Mouse (Mus musculus) liver, embryonic 12.5 days (tissue): ENCODE measurements around the gene Slc9a2. TPM values are rescaled to one million over a fixed set of nuclear protein-coding genes. Genes with fewer than 3 reads are reported as not detected.

Experiments
- ATAC-seq: fragments of 200-750 bp; cut with Nextera tagmentation; 2 replicates; pipeline ENCODE4 v1.8.0; 2017; ENCODE audit warnings: moderate number of reproducible peaks, mild to moderate bottlenecking, moderate library complexity
- H3K27ac ChIP-seq: fragments of 300-500 bp; sonication (generic); 2 replicates; pipeline ENCODE4 v1.5.1; 2016; ENCODE audit warnings: mild to moderate bottlenecking
- H3K27me3 ChIP-seq: fragments of 300-500 bp; sonication (generic); replicated peaks from 2 replicates; pipeline ENCODE4 v1.6.1; 2016; ENCODE audit warnings: mild to moderate bottlenecking, moderate library complexity
- H3K36me3 ChIP-seq: fragments of 300-500 bp; sonication (generic); 2 replicates; pipeline ENCODE4 v1.6.1; 2016; ENCODE audit warnings: mild to moderate bottlenecking, moderate library complexity
- H3K4me1 ChIP-seq: fragments of 300-500 bp; sonication (generic); 2 replicates; pipeline ENCODE4 v1.6.1; 2016
- H3K4me2 ChIP-seq: fragments of 300-500 bp; sonication (generic); 2 replicates; pipeline ENCODE4 v1.6.1; 2016; ENCODE audit warnings: mild to moderate bottlenecking, moderate library complexity
- H3K4me3 ChIP-seq: fragments of 300-500 bp; sonication (generic); 2 replicates; pipeline ENCODE4 v1.5.1; 2016; ENCODE audit warnings: mild to moderate bottlenecking, moderate library complexity
- H3K9ac ChIP-seq: fragments of 300-500 bp; sonication (generic); 2 replicates; pipeline ENCODE4 v1.6.1; 2016; ENCODE audit warnings: mild to moderate bottlenecking, moderate library complexity
- H3K9me3 ChIP-seq: fragments of 300-500 bp; sonication (generic); replicated peaks from 2 replicates; pipeline ENCODE4 v1.6.1; 2016; ENCODE audit warnings: mild to moderate bottlenecking, moderate library complexity
- WGBS: fragments of 180-500 bp; shearing (Covaris S2); methylation state at CpG from one replicate; pipeline ENCODE4 v1.1.7; 2016; ENCODE audit not compliant: insufficient replicate concordance; 5-methylcytosine and 5-hydroxymethylcytosine counted together
- polyA plus RNA-seq: library from polyadenylated mRNA; unstranded; fragments of >200 nt; fragmentation: Nextera tagmentation; extraction: Ambion mirVana; gene quantifications from 2 replicates; pipeline ENCODE4 v1.2.1, GENCODE M21; 2016

Gene Slc9a2
- polyA plus RNA-seq, 1 experiment from 2014 or later = not detected

- Histone ChIP-seq H3K27ac (peak overlapping the region; percentile 67; the same call in 1 of the 2 replicates), H3K9ac (peak overlapping the region; percentile 40), H3K4me3 (peak overlapping the region; percentile 44)
Observed at GRCm38 (mm10) chr1:40771196-40771970, 91.0 kb downstream of the Slc9a2 start.

GRCm38 (mm10) chr1:40773234-40773633 lies 92.9 kb downstream of the Slc9a2 start:
- no peak for ATAC-seq
- Histone ChIP-seq H3K27ac (no peak overlapping the region), H3K27me3 (no peaks in the 10 kb centered on the region), H3K4me1 (peaks cover 29% of the 10 kb centered on the region), H3K9me3 (no peaks in the 10 kb centered on the region), H3K9ac (no peak overlapping the region), H3K36me3 (peaks cover 12% of the 10 kb centered on the region; the same call in 1 of the 2 replicates), H3K4me2 (peak overlapping the region; percentile 56; the same call in 1 of the 2 replicates), H3K4me3 (no peak overlapping the region)
- WGBS = 79% methylated on average over 5 of the region's 5 CpGs

More at GRCm38 (mm10) chr1:40771196-40771970, 91.0 kb downstream of the Slc9a2 start:
- ATAC-seq = peak; percentile 92
- Histone ChIP-seq H3K4me1 (peaks cover 29% of the 10 kb centered on the region), H3K9me3 (no peaks in the 10 kb centered on the region), H3K27me3 (no peaks in the 10 kb centered on the region), H3K4me2 (peak overlapping the region; percentile 56), H3K36me3 (peaks cover 8% of the 10 kb centered on the region; the same call in 1 of the 2 replicates)
- 59% methylated on average over 7 of the region's 7 CpGs for WGBS

- no peak overlapping the region for H3K4me3 ChIP-seq
- no peak overlapping the region for H3K4me2 ChIP-seq
- 87% methylated on average over 10 of the region's 10 CpGs for WGBS
- peaks cover 18% of the 10 kb centered on the region for H3K36me3 ChIP-seq
- no peak overlapping the region for H3K27ac ChIP-seq
- no peak overlapping the region for H3K9ac ChIP-seq
- peaks cover 29% of the 10 kb centered on the region for H3K4me1 ChIP-seq
- no peak for ATAC-seq
- 0 out of 2 replicates have a peak, but pooled peaks cover 1% of the 10 kb centered on the region for H3K9me3 ChIP-seq
- no peaks in the 10 kb centered on the region for H3K27me3 ChIP-seq
Observed at GRCm38 (mm10) chr1:40774040-40774439, 93.7 kb downstream of the Slc9a2 start.

- no peak overlapping the region for H3K4me3 ChIP-seq
- H3K27me3 ChIP-seq = no peaks in the 10 kb centered on the region
- 0 out of 2 replicates have a peak, but pooled peaks cover 2% of the 10 kb centered on the region for H3K9me3 ChIP-seq
- 55% methylated on average over 2 of the region's 2 CpGs for WGBS
- H3K36me3 ChIP-seq = peaks cover 37% of the 10 kb centered on the region
- H3K4me1 ChIP-seq = peaks cover 20% of the 10 kb centered on the region
- no peak overlapping the region for H3K4me2 ChIP-seq
- H3K27ac ChIP-seq = no peak overlapping the region
- no peak overlapping the region for H3K9ac ChIP-seq
- ATAC-seq = no peak
Observed at GRCm38 (mm10) chr1:40776102-40776501, 95.7 kb downstream of the Slc9a2 start.

GRCm38 (mm10) chr1:40776763-40777162 lies 96.4 kb downstream of the Slc9a2 start:
- WGBS = 74% methylated on average over 3 of the region's 3 CpGs
- no peak for ATAC-seq
- H3K4me3 ChIP-seq = no peak overlapping the region
- H3K27me3 ChIP-seq = no peaks in the 10 kb centered on the region
- H3K9ac ChIP-seq = no peak overlapping the region
- peaks cover 14% of the 10 kb centered on the region for H3K4me1 ChIP-seq
- 0 out of 2 replicates have a peak, but pooled peaks cover 2% of the 10 kb centered on the region for H3K9me3 ChIP-seq
- H3K4me2 ChIP-seq = no peak overlapping the region
- H3K27ac ChIP-seq = no peak overlapping the region
- peaks cover 37% of the 10 kb centered on the region for H3K36me3 ChIP-seq

- Histone ChIP-seq H3K27me3 (no peaks in the 10 kb centered on the region), H3K9ac (no peak overlapping the region), H3K27ac (no peak overlapping the region), H3K4me3 (no peak overlapping the region), H3K4me2 (no peak overlapping the region), H3K4me1 (no peaks in the 10 kb centered on the region), H3K36me3 (peaks cover 28% of the 10 kb centered on the region), H3K9me3 (0 out of 2 replicates have a peak, but pooled peaks cover 2% of the 10 kb centered on the region)
- WGBS = 92% methylated on average over 7 of the region's 7 CpGs
- ATAC-seq = no peak
Observed at GRCm38 (mm10) chr1:40783450-40783849, 103.1 kb downstream of the Slc9a2 start.

- H3K36me3 ChIP-seq = peaks cover 19% of the 10 kb centered on the region
- H3K4me2 ChIP-seq = no peak overlapping the region
- H3K9ac ChIP-seq = no peak overlapping the region
- H3K27me3 ChIP-seq = no peaks in the 10 kb centered on the region
- H3K4me3 ChIP-seq = no peak overlapping the region
- no peak overlapping the region for H3K27ac ChIP-seq
- WGBS = 73% methylated on average over 9 of the region's 9 CpGs
- H3K9me3 ChIP-seq = no peaks in the 10 kb centered on the region
- H3K4me1 ChIP-seq = 0 out of 2 replicates have a peak, but pooled peaks cover under 1% of the 10 kb centered on the region
- no peak for ATAC-seq
Observed at GRCm38 (mm10) chr1:40784306-40784705, 103.9 kb downstream of the Slc9a2 start.

- H3K27me3 ChIP-seq = no peaks in the 10 kb centered on the region
- peaks cover 9% of the 10 kb centered on the region for H3K4me1 ChIP-seq
- no peak for ATAC-seq
- no peaks in the 10 kb centered on the region for H3K9me3 ChIP-seq
- 70% methylated on average over 11 of the region's 11 CpGs for WGBS
- H3K9ac ChIP-seq = no peak overlapping the region
- H3K27ac ChIP-seq = no peak overlapping the region
- no peak overlapping the region for H3K4me2 ChIP-seq
- H3K4me3 ChIP-seq = no peak overlapping the region
- H3K36me3 ChIP-seq = 0 out of 2 replicates have a peak, but pooled peaks cover 5% of the 10 kb centered on the region
Observed at GRCm38 (mm10) chr1:40785876-40786445, 105.6 kb downstream of the Slc9a2 start.

- H3K4me1 ChIP-seq = peaks cover 12% of the 10 kb centered on the region
Observed at GRCm38 (mm10) chr1:40788956-40789355, 108.6 kb downstream of the Slc9a2 start.

GRCm38 (mm10) chr1:40789666-40790233 lies 109.4 kb downstream of the Slc9a2 start:
- H3K4me3 ChIP-seq = peak overlapping the region; percentile 70
- peaks cover 12% of the 10 kb centered on the region for H3K4me1 ChIP-seq
- no peak overlapping the region for H3K27ac ChIP-seq
- H3K9me3 ChIP-seq = no peaks in the 10 kb centered on the region
- WGBS = 46% methylated on average over 5 of the region's 5 CpGs
- H3K27me3 ChIP-seq = peaks cover 7% of the 10 kb centered on the region; the same call in 1 of the 2 replicates
- H3K36me3 ChIP-seq = no peaks in the 10 kb centered on the region
- H3K9ac ChIP-seq = peak overlapping the region; percentile 66
- peak overlapping the region; percentile 74 for H3K4me2 ChIP-seq
- no peak for ATAC-seq

More at GRCm38 (mm10) chr1:40788956-40789355, 108.6 kb downstream of the Slc9a2 start:
- Histone ChIP-seq H3K27me3 (peaks cover 5% of the 10 kb centered on the region; the same call in 1 of the 2 replicates), H3K36me3 (no peaks in the 10 kb centered on the region), H3K27ac (no peak overlapping the region), H3K4me2 (no peak overlapping the region), H3K9ac (no peak overlapping the region), H3K9me3 (no peaks in the 10 kb centered on the region), H3K4me3 (no peak overlapping the region)
- WGBS = 80% methylated on average over 6 of the region's 6 CpGs
- ATAC-seq = no peak

- 6% methylated on average over 38 of the region's 38 CpGs for WGBS
- peaks cover 12% of the 10 kb centered on the region for H3K4me1 ChIP-seq
- no peaks in the 10 kb centered on the region for H3K36me3 ChIP-seq
- H3K4me2 ChIP-seq = peak within 1 kb of the TSS; percentile 74
- peak within 1 kb of the TSS; percentile 66 for H3K9ac ChIP-seq
- peak within 1 kb of the TSS; percentile 70 for H3K4me3 ChIP-seq
- H3K9me3 ChIP-seq = no peaks in the 10 kb centered on the region
- peaks cover 13% of the 10 kb centered on the region; the same call in 1 of the 2 replicates for H3K27me3 ChIP-seq
- peak; percentile 95 for ATAC-seq
- H3K27ac ChIP-seq = peak within 1 kb of the TSS; percentile 43
Observed at GRCm38 (mm10) chr1:40790324-40791141, 110.2 kb downstream of the Slc9a2 start, which contains the start of gene Mfsd9. TSS of gene Mfsd9 (minus strand) at chr1:40790687.
